Mouse (Mus musculus) kidney, postnatal 4 days (tissue): ENCODE data around the gene Marveld2.
A peak's percentile ranks its signal among the peaks of the same experiment; 100 is the strongest.

ENCODE experiments used
- DNase-seq, 2 experiments: peaks; one replicate each; pipeline ENCODE4 v3.0.0; 2021; ENCODE audit warnings: mixed read lengths in 2 of 2

Marveld2 gene

GRCm38 (mm10) chr13:100597284-100597683, 19.5 kb downstream of the Marveld2 start:
- DNase-seq = no peak

GRCm38 (mm10) chr13:100595552-100595885, 21.3 kb downstream of the Marveld2 start:
- no peak for DNase-seq

- no peak for DNase-seq
Observed at GRCm38 (mm10) chr13:100594838-100595551, 21.8 kb downstream of the Marveld2 start.

DNA sequence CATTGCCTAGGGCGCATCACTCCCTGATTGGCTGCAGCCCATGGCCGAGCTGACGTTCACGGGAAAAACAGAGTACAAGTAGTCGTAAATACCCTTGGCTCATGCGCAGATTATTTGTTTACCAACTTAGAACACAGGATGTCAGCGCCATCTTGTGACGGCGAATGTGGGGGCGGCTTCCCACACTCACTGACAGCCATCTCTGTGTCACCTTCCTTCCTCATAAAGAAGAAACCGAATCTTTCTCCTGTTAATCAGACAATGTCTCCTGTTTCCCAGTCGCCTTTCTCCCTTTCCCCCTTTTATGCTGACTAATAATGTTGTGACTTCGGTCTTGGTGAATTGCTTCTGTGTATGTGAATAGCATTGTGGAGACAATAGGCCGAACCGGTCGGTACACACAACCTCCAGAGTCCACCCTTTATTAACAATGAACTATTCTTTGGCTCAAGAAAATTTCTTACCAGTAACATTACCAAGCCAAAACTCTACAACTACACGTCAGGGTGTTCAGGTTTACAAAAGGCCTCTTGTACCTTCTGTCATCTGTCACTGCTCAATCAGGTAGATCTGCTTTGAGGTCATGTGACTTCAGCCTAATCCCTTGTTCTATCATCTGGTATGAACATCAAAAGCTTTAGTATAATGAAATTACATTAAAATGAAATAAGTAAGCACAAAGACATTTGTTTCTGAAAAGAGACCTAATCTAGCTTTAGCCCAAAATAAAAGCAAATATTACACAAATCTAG, 22.6 kb downstream of the Marveld2 start:
- peak; percentile 34 to 50 for DNase-seq

GRCm38 (mm10) chr13:100588646-100589045, 28.1 kb downstream of the Marveld2 start:
- DNase-seq = no peak

- DNase-seq = no peak
Observed at GRCm38 (mm10) chr13:100582144-100582543, 34.6 kb downstream of the Marveld2 start.

DNA sequence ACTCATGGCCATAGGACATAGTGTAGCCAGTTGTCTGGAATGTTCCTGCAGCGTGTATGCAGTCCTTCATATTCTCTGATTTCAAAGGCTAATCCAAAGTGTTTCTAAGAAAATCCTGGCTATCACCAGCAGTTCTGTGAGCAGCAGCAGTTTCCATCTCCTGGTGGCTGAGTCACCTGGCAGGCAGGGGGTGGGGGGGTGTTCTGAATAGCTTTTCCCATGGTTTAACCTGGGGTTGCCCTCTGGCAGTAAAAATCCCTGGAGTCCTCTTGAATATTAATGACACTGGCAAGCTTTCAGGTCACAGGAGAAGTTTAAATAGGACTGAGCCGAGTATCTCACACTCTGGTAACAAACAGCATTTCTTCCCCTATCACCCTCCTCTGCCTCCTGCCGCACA, 35.1 kb downstream of the Marveld2 start:
- peak; percentile 41 to 59 for DNase-seq

DNA sequence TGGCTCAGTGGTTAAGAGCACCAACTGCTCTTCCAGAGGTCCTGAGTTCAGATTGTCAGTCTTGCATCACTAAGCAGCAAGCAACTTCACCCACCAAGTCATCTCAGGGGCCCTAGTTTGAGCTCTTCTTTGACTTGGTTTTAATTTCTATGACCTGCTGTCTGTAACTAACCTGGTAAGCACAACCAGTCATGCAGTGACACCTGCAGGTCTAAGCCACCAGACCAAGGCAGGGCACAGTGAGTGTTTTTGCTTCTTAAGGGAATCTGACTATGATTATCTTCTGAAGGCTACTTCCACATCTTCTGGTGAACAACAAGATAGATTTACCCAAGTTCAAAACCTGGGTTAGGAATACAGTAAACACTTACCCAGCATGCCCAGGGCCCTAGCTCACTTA, 36.8 kb downstream of the Marveld2 start:
- DNase-seq = no peak

DNA sequence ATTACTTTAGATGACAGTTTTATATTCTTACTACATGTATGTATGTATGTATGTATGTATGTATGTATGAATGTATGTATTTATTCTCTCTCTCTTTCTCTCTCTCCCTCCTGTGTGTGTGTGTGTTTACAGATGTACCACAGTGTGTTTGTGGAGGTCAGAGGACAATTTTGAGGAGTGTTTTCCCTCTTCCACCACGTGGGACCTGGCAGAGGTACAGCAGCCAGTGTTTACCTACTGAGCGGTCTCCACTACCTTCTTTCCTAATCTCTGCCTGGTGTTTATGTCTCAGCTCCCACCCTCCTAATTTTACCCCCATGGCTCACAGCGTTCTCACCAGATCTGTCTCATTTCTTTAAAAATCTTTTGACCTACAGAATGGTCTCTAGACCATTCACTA, 37.6 kb downstream of the Marveld2 start:
- DNase-seq = no peak

GRCm38 (mm10) chr13:100575950-100576349, 40.8 kb downstream of the Marveld2 start:
- DNase-seq = no peak

- no peak for DNase-seq
Observed at GRCm38 (mm10) chr13:100570713-100571112, 46.1 kb downstream of the Marveld2 start.

DNA sequence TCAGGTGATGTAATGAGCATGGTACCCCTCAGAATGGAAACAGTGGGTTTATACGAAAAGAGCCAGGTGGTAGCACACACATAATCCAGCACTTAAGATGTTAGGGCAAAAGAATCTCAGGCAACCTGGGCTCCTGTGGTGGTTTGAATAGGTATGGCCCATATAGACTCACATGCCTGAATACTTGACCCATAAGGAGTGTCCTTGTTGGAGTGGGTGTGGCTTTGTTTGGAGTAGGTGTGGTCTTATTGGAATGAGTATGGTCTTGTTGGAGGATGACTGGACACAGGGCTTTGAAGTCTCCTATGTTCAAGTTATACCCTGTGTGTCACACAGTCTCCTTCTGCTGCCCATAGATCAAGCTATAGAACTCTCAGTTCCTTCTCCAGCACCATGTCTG, 48.4 kb downstream of the Marveld2 start:
- DNase-seq = no peak

DNA sequence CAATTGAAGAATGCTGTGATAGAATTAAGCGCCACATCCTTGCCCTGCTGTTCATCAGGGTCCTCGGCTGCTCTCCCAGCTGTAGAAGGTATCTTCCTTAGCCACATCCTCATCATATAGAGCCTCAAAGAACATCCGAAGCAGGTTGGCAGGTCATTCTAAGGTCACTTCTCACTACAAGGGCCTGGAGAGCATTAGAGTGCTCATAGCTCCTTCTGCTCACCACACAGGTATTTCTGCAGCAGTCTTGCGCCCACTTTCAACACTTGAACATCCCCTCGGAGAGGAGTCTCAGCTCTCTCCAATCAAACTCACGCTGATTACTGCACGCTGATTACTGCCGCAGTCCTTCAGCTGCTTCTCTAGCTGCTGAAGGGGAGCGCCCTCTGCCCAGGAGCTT, 57.3 kb downstream of the Marveld2 start:
- DNase-seq = no peak

- DNase-seq = no peak
Observed at GRCm38 (mm10) chr13:100557011-100557410, 59.8 kb downstream of the Marveld2 start.

DNA sequence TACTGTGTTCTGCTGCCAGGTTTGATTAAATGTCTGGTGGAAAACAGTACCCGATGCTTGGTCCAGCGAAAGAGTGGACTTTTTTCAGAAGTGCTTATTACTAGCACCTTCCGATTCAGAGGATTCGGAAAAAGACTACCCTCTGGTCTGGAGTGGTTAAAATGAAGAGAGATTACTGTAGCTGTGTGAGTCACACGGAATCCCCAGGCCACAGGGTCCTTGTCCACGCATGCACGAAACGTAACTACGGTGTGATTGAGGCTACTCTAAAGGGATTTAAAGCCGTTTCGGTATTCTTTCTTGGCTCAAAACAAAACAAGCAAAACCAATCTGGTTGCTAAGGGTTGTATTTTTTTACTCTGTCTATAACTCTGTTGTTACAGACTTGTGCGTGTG, 63.7 kb downstream of the Marveld2 start:
- no peak for DNase-seq

- DNase-seq = peak; percentile 74 to 85
Observed at GRCm38 (mm10) chr13:100552369-100553041, 64.3 kb downstream of the Marveld2 start, which contains the start of gene Ocln. Ocln (minus strand) TSS chr13:100552718.

- DNase-seq = no peak
Observed at GRCm38 (mm10) chr13:100552009-100552368, 64.8 kb downstream of the Marveld2 start.

DNA sequence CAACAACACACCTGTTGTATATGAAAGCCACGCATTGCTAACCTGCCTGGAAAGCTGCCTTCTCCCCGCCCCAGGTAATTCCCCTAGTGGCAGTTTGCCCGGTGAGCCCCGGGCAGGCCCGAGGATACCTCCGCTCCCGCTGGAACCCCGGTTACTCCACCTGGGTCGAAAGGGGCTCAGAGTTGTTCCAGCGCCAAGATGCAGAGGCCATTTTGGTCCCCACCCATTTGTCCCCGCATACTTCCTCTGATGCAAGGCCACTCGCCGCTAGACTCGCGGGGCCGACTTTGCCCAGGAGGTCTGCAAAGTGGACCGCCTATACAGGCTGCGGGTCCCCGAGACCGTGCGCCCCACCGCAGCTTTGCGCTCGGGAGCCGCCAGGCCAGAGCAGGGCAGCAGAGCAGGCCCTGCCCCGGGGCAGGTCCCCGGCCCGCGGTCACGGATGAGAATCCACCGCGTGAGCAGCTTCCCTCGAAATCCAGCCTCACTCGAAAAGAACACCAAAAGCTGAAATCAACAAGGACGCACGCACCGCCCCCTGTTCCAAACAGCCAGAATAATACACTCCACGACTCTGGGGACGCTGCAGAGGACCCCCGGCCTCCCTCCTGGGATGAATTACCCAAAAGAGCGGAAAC, 65.3 kb downstream of the Marveld2 start:
- peak; percentile 38 to 55 for DNase-seq

GRCm38 (mm10) chr13:100547269-100547668, 69.5 kb downstream of the Marveld2 start:
- no peak for DNase-seq
